Mouse (Mus musculus) midbrain, postnatal 0 days (tissue): ENCODE measurements around the gene Ctdspl. TPM values are rescaled to one million over a fixed set of nuclear protein-coding genes. Genes with fewer than 3 reads are reported as not detected.

Experiments used
- ATAC-seq: fragments of 200-750 bp; cut with Nextera tagmentation; 2 replicates; pipeline ENCODE4 v1.8.0; 2017; ENCODE audit warnings: moderate number of reproducible peaks, mild to moderate bottlenecking, moderate TSS enrichment, moderate library complexity; ENCODE audit not compliant: low FRiP score
- DNase-seq: peaks from one replicate; pipeline ENCODE4 v3.0.0-alpha.2; 2015; ENCODE audit warnings: low spot score
- H3K27ac ChIP-seq: fragments of 300-500 bp; sonication (generic); 2 replicates; pipeline ENCODE4 v1.5.1; 2014; ENCODE audit warnings: low read depth, mild to moderate bottlenecking, low read length, mixed read lengths
- H3K27me3 ChIP-seq: fragments of 300-500 bp; sonication (generic); 2 replicates; pipeline ENCODE4 v1.6.1; 2014; ENCODE audit warnings: low read length, control low read depth, mixed read lengths; ENCODE audit not compliant: insufficient read depth
- H3K36me3 ChIP-seq: fragments of 300-500 bp; sonication (generic); 2 replicates; pipeline ENCODE4 v1.6.1; 2014; ENCODE audit warnings: low read length, control low read depth, mixed read lengths; ENCODE audit not compliant: insufficient read depth
- H3K4me1 ChIP-seq: fragments of 300-500 bp; sonication (generic); 2 replicates; pipeline ENCODE4 v1.6.1; 2014; ENCODE audit warnings: mild to moderate bottlenecking, control low read depth, antibody characterized with exemption, low read length, mixed read lengths; ENCODE audit not compliant: insufficient read depth
- H3K4me2 ChIP-seq: fragments of 300-500 bp; sonication (generic); 2 replicates; pipeline ENCODE4 v1.6.1; 2014; ENCODE audit warnings: low read depth, mild to moderate bottlenecking, low read length, mixed read lengths; ENCODE audit not compliant: poor library complexity, severe bottlenecking
- H3K4me3 ChIP-seq: fragments of 300-500 bp; sonication (generic); 2 replicates; pipeline ENCODE4 v1.5.1; 2014; ENCODE audit warnings: low read depth, mild to moderate bottlenecking, low read length, moderate library complexity
- H3K9ac ChIP-seq: fragments of 300-500 bp; sonication (generic); replicated peaks from 2 replicates; pipeline ENCODE4 v1.6.1; 2014; ENCODE audit warnings: mild to moderate bottlenecking, low read length, moderate library complexity, mixed read lengths; ENCODE audit not compliant: poor library complexity, severe bottlenecking
- H3K9me3 ChIP-seq: fragments of 300-500 bp; sonication (generic); 2 replicates; pipeline ENCODE4 v1.6.1; 2016; ENCODE audit warnings: low read length, control low read depth
- CTCF ChIP-seq: IDR thresholded peaks from 2 replicates; pipeline ENCODE4 v1.5.1; 2016; ENCODE audit warnings: antibody characterized with exemption, mild to moderate bottlenecking
- WGBS: fragments of 180-500 bp; shearing (Covaris S2); extraction: QIAGEN DNeasy Blood & Tissue Kit; methylation state at CpG from one replicate; pipeline ENCODE4 v1.1.7; 2014; 5-methylcytosine and 5-hydroxymethylcytosine counted together
- polyA plus RNA-seq: library from polyadenylated mRNA; unstranded; fragments of >200 nt; fragmentation: Nextera tagmentation; extraction: Ambion mirVana; gene quantifications from 2 replicates; pipeline ENCODE4 v1.2.1, GENCODE M21; 2015
- total RNA-seq: library from RNA; depleted of rRNA; stranded (reverse); fragments of >200 nt; gene quantifications from 2 replicates; pipeline ENCODE4 v1.2.3, GENCODE M21; 2014

Ctdspl gene
- total and polyA plus RNA-seq, 2 experiments from 2014 or later, result 7.1 to 11.9 TPM

GRCm38 (mm10) chr9:118891068-118891467 lies 35.2 kb upstream of the Ctdspl start:
- no peak overlapping the region for H3K9ac ChIP-seq
- no peaks in the 10 kb centered on the region for H3K4me1 ChIP-seq
- H3K4me2 ChIP-seq, result no peak overlapping the region
- H3K9me3 ChIP-seq, result no peaks in the 10 kb centered on the region
- DNase-seq (no peak), ATAC-seq (no peak)
- H3K27ac ChIP-seq, result no peak overlapping the region
- TF ChIP-seq CTCF, result no peak
- no peaks in the 10 kb centered on the region for H3K36me3 ChIP-seq
- no peak overlapping the region for H3K4me3 ChIP-seq
- H3K27me3 ChIP-seq, result no peaks in the 10 kb centered on the region
- WGBS, result 83% methylated on average over 6 of the region's 6 CpGs

- Histone ChIP-seq H3K4me1 (no peaks in the 10 kb centered on the region), H3K27me3 (no peaks in the 10 kb centered on the region), H3K9me3 (no peaks in the 10 kb centered on the region), H3K9ac (no peak overlapping the region), H3K36me3 (no peaks in the 10 kb centered on the region), H3K27ac (no peak overlapping the region), H3K4me3 (no peak overlapping the region), H3K4me2 (no peak overlapping the region)
- ATAC-seq (no peak), DNase-seq (no peak)
- no peak for TF ChIP-seq CTCF
- 79% methylated on average over 9 of the region's 9 CpGs for WGBS
These were observed 34.7 kb upstream of the Ctdspl start for GRCm38 (mm10) chr9:118891593-118891992.

- TF ChIP-seq CTCF, result peak; percentile 70
- H3K9me3 ChIP-seq, result no peaks in the 10 kb centered on the region
- no peak overlapping the region for H3K4me3 ChIP-seq
- 68% methylated on average over 2 of the region's 2 CpGs for WGBS
- H3K27me3 ChIP-seq, result no peaks in the 10 kb centered on the region
- DNase-seq (peak; percentile 69), ATAC-seq (no peak)
- H3K9ac ChIP-seq, result no peak overlapping the region
- H3K36me3 ChIP-seq, result no peaks in the 10 kb centered on the region
- H3K4me2 ChIP-seq, result no peak overlapping the region
- no peaks in the 10 kb centered on the region for H3K4me1 ChIP-seq
- H3K27ac ChIP-seq, result no peak overlapping the region
These were observed 31.2 kb upstream of the Ctdspl start for GRCm38 (mm10) chr9:118895101-118895500.

GRCm38 (mm10) chr9:118900677-118901076 lies 25.6 kb upstream of the Ctdspl start:
- DNase-seq, result no peak
- Histone ChIP-seq H3K9me3 (no peaks in the 10 kb centered on the region), H3K4me2 (no peak overlapping the region), H3K4me1 (no peaks in the 10 kb centered on the region), H3K36me3 (no peaks in the 10 kb centered on the region), H3K4me3 (no peak overlapping the region), H3K27me3 (no peaks in the 10 kb centered on the region), H3K27ac (no peak overlapping the region), H3K9ac (no peak overlapping the region)
- TF ChIP-seq CTCF, result no peak
- ATAC-seq, result no peak
- whole genome bisulfite sequencing, result 70% methylated on average over 2 of the region's 2 CpGs

GRCm38 (mm10) chr9:118901917-118902316 lies 24.3 kb upstream of the Ctdspl start:
- WGBS, result 16% methylated on average over 6 of the region's 6 CpGs

GRCm38 (mm10) chr9:118907934-118908620 lies 18.2 kb upstream of the Ctdspl start:
- WGBS, result 54% methylated on average over 18 of the region's 18 CpGs
- TF ChIP-seq CTCF, result peak; percentile 95

More at GRCm38 (mm10) chr9:118901917-118902316, 24.3 kb upstream of the Ctdspl start:
- Histone ChIP-seq H3K36me3 (no peaks in the 10 kb centered on the region), H3K27me3 (no peaks in the 10 kb centered on the region), H3K9ac (no peak overlapping the region), H3K4me2 (no peak overlapping the region), H3K4me1 (no peaks in the 10 kb centered on the region), H3K4me3 (no peak overlapping the region), H3K27ac (no peak overlapping the region), H3K9me3 (no peaks in the 10 kb centered on the region)
- ATAC-seq (no peak), DNase-seq (peak; percentile 63)
- no peak for TF ChIP-seq CTCF

More at GRCm38 (mm10) chr9:118907934-118908620, 18.2 kb upstream of the Ctdspl start:
- DNase-seq (peak; percentile 82), ATAC-seq (no peak)
- Histone ChIP-seq H3K9me3 (no peaks in the 10 kb centered on the region), H3K27ac (no peak overlapping the region), H3K4me2 (no peak overlapping the region), H3K4me1 (no peaks in the 10 kb centered on the region), H3K36me3 (no peaks in the 10 kb centered on the region), H3K4me3 (no peak overlapping the region), H3K9ac (no peak overlapping the region), H3K27me3 (no peaks in the 10 kb centered on the region)
